Mouse (Mus musculus): ENCODE data around the gene Acta1. TPM values are rescaled to one million over a fixed set of nuclear protein-coding genes. Genes with fewer than 3 reads are reported as not detected.

The Acta1 gene
- polyA plus RNA-seq, 1 experiment from 2014 or later = 159 TPM

DNA sequence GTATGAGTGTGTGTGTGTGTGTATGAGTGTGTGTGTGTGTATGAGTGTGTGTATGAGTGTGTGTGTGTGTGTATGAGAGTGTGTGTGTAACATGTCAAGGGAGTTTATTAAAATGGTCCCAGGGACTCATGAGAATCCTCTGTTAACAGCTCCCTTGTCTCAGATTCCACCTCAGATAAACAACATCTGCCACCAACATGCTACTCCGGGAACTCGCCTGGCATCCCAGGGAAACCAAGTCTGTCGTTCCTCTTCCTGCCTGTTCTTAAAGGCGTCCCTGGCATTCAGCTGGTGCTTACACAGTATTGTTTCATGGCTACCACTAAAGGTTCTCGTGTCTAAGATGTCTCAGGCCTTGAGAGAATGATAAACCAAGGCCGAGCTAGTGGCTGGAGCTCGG, 50.2 kb downstream of the Acta1 start:
- no peak overlapping the region for H3K27ac ChIP-seq (replicated peaks)
- H3K4me3 ChIP-seq (replicated peaks) = no peak overlapping the region
- ATAC-seq (ENCODE audit: insufficient read depth) = no peak
- peaks cover 10% of the 10 kb centered on the region; the same call in 1 of the 2 replicates for H3K4me1 ChIP-seq (replicated peaks)
- no peaks in the 10 kb centered on the region for H3K27me3 ChIP-seq
- H3K9ac ChIP-seq = no peak overlapping the region
- no peak overlapping the region for H3K4me2 ChIP-seq
- WGBS (ENCODE audit: insufficient replicate concordance) = 68% methylated on average over 7 of the region's 7 CpGs
- peaks cover 41% of the 10 kb centered on the region for H3K36me3 ChIP-seq (replicated peaks)
- no peaks in the 10 kb centered on the region for H3K9me3 ChIP-seq (replicated peaks)

DNA sequence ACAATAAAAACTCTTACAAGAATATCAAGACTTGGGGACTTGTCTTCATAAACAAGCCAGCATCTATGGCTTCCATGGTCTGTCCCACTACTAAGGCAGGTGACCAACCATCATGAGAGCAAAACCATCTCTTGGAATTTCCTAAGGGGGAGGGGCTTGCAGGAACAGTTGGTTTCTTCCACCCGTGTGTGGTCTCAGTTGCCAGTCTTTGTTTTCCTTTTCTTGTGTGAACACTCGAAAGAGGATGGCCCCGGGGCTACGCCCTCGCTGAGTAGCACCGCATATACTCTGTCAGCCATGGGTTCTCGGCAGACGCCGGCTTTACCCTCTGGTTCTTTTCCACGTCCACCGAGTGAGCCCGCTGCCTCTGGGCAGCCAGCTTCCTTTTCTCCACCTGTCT, 52.5 kb downstream of the Acta1 start:
- Histone ChIP-seq H3K4me2 (no peak overlapping the region), H3K36me3 (replicated peaks) (peaks cover 51% of the 10 kb centered on the region), H3K27me3 (no peaks in the 10 kb centered on the region), H3K4me1 (replicated peaks) (peaks cover 10% of the 10 kb centered on the region; the same call in 1 of the 2 replicates), H3K4me3 (replicated peaks) (no peak overlapping the region), H3K9me3 (replicated peaks) (no peaks in the 10 kb centered on the region), H3K9ac (no peak overlapping the region), H3K27ac (replicated peaks) (no peak overlapping the region)
- WGBS (ENCODE audit: insufficient replicate concordance) = 84% methylated on average over 12 of the region's 12 CpGs
- no peak for ATAC-seq (ENCODE audit: insufficient read depth)

Other genes with a start within 250 kb of the Acta1 start
- 1.7 TPM in 2 replicates for gene Rhou, start 240.8 kb downstream of the Acta1 start, polyA plus RNA-seq (2015; fragmentation: Nextera tagmentation; extraction: Ambion mirVana)
- gene Rab4a, start 88.8 kb downstream of the Acta1 start, polyA plus RNA-seq (2015; fragmentation: Nextera tagmentation; extraction: Ambion mirVana) = 28.8 and 33.1 TPM in 2 replicates
- gene Ccsap, start 34.5 kb downstream of the Acta1 start, polyA plus RNA-seq (2015; fragmentation: Nextera tagmentation; extraction: Ambion mirVana) = 2.8 and 3.2 TPM in 2 replicates
- gene Nup133, start 54.5 kb upstream of the Acta1 start, polyA plus RNA-seq (2015; fragmentation: Nextera tagmentation; extraction: Ambion mirVana) = 19.2 and 19.4 TPM in 2 replicates
- gene Abcb10, start 88.4 kb upstream of the Acta1 start, polyA plus RNA-seq (2015; fragmentation: Nextera tagmentation; extraction: Ambion mirVana) = 148 and 165 TPM in 2 replicates
- 27.5 and 29.5 TPM in 2 replicates for gene Taf5l, start 126.6 kb upstream of the Acta1 start, polyA plus RNA-seq (2015; fragmentation: Nextera tagmentation; extraction: Ambion mirVana)
- 2.4 and 2.5 TPM in 2 replicates for gene Urb2, start 126.8 kb upstream of the Acta1 start, polyA plus RNA-seq (2015; fragmentation: Nextera tagmentation; extraction: Ambion mirVana)